Mouse (Mus musculus): Measurements from ENCODE around the gene 3110040M04Rik. TPM values are rescaled to one million over a fixed set of nuclear protein-coding genes. Genes with fewer than 3 reads are reported as not detected.
"Not testable (repeated sequence)": the region's sequence is repeated elsewhere in the genome, so short reads cannot be mapped to it uniquely, and the experiment has no call there.

3110040M04Rik gene
- polyA plus RNA-seq, 1 experiment = not detected

GRCm38 (mm10) chr1:151171572-151172461, 32.1 kb upstream of the 3110040M04Rik start:
- Histone ChIP-seq H3K36me3 (replicated peaks; ENCODE audit: low read length) (no peaks in the 10 kb centered on the region), H3K27me3 (replicated peaks) (no peaks in the 10 kb centered on the region), H3K4me1 (peaks cover 10% of the 10 kb centered on the region), H3K4me3 (replicated peaks) (no peak overlapping the region), H3K9me3 (no peaks in the 10 kb centered on the region)
- TF ChIP-seq GATA1 (IDR thresholded peaks at IDR 0.05; ENCODE audit: borderline replicate concordance, low read length) = no peak
- no peak for TF ChIP-seq FLI1 (IDR thresholded peaks at IDR 0.05; ENCODE audit: low read length)

GRCm38 (mm10) chr1:151177030-151177936, 26.6 kb upstream of the 3110040M04Rik start:
- Histone ChIP-seq H3K4me3 (replicated peaks) (peak overlapping the region; percentile 85), H3K27me3 (replicated peaks) (no peaks in the 10 kb centered on the region), H3K9me3 (no peaks in the 10 kb centered on the region), H3K36me3 (replicated peaks; ENCODE audit: low read length) (no peaks in the 10 kb centered on the region), H3K4me1 (peaks cover 16% of the 10 kb centered on the region)
- TF ChIP-seq FLI1 (IDR thresholded peaks at IDR 0.05; ENCODE audit: low read length) = no peak
- no peak for TF ChIP-seq GATA1 (IDR thresholded peaks at IDR 0.05; ENCODE audit: borderline replicate concordance, low read length)

GRCm38 (mm10) chr1:151177937-151178271, 26.0 kb upstream of the 3110040M04Rik start:
- TF ChIP-seq FLI1 (IDR thresholded peaks at IDR 0.05; ENCODE audit: low read length) = no peak
- TF ChIP-seq GATA1 (IDR thresholded peaks at IDR 0.05; ENCODE audit: borderline replicate concordance, low read length) = no peak
- no peaks in the 10 kb centered on the region for H3K9me3 ChIP-seq
- no peaks in the 10 kb centered on the region for H3K27me3 ChIP-seq (replicated peaks)
- H3K36me3 ChIP-seq (replicated peaks; ENCODE audit: low read length) = no peaks in the 10 kb centered on the region
- peaks cover 16% of the 10 kb centered on the region for H3K4me1 ChIP-seq
- H3K4me3 ChIP-seq (replicated peaks) = peak overlapping the region; percentile 85

GRCm38 (mm10) chr1:151178505-151179083, 25.3 kb upstream of the 3110040M04Rik start:
- Histone ChIP-seq H3K27me3 (replicated peaks) (no peaks in the 10 kb centered on the region), H3K4me1 (peaks cover 16% of the 10 kb centered on the region), H3K36me3 (replicated peaks; ENCODE audit: low read length) (no peaks in the 10 kb centered on the region), H3K9me3 (no peaks in the 10 kb centered on the region), H3K4me3 (replicated peaks) (no peak overlapping the region)
- no peak for TF ChIP-seq GATA1 (IDR thresholded peaks at IDR 0.05; ENCODE audit: borderline replicate concordance, low read length)
- no peak for TF ChIP-seq FLI1 (IDR thresholded peaks at IDR 0.05; ENCODE audit: low read length)

- Histone ChIP-seq H3K4me1 (peaks cover 16% of the 10 kb centered on the region), H3K4me3 (replicated peaks) (no peak overlapping the region), H3K27me3 (replicated peaks) (no peaks in the 10 kb centered on the region), H3K9me3 (no peaks in the 10 kb centered on the region), H3K36me3 (replicated peaks; ENCODE audit: low read length) (no peaks in the 10 kb centered on the region)
- no peak for TF ChIP-seq FLI1 (IDR thresholded peaks at IDR 0.05; ENCODE audit: low read length)
Observed at GRCm38 (mm10) chr1:151180167-151180566, 23.8 kb upstream of the 3110040M04Rik start.

GRCm38 (mm10) chr1:151182266-151182665, 21.7 kb upstream of the 3110040M04Rik start, which contains the start of gene Gm47985:
TSS of gene Gm47985 (plus strand) at chr1:151182537.
- H3K36me3 ChIP-seq (replicated peaks; ENCODE audit: low read length); H3K4me1 ChIP-seq; H3K27me3 ChIP-seq (replicated peaks); H3K9me3 ChIP-seq; H3K4me3 ChIP-seq (replicated peaks): not testable (repeated sequence)

GRCm38 (mm10) chr1:151186186-151186585, 17.7 kb upstream of the 3110040M04Rik start:
- H3K27me3 ChIP-seq (replicated peaks); H3K4me3 ChIP-seq (replicated peaks); H3K36me3 ChIP-seq (replicated peaks; ENCODE audit: low read length); H3K9me3 ChIP-seq; H3K4me1 ChIP-seq: not testable (repeated sequence)

GRCm38 (mm10) chr1:151186879-151187424, 17.0 kb upstream of the 3110040M04Rik start:
- H3K36me3 ChIP-seq (replicated peaks; ENCODE audit: low read length); H3K27me3 ChIP-seq (replicated peaks): not testable (repeated sequence)

GRCm38 (mm10) chr1:151188469-151188868, 15.5 kb upstream of the 3110040M04Rik start:
- H3K36me3 ChIP-seq (replicated peaks; ENCODE audit: low read length) = no peaks in the 10 kb centered on the region
- no peak for TF ChIP-seq GATA1 (IDR thresholded peaks at IDR 0.05; ENCODE audit: borderline replicate concordance, low read length)
- no peak for TF ChIP-seq FLI1 (IDR thresholded peaks at IDR 0.05; ENCODE audit: low read length)
- no peaks in the 10 kb centered on the region for H3K27me3 ChIP-seq (replicated peaks)
- H3K4me1 ChIP-seq = no peaks in the 10 kb centered on the region
- no peaks in the 10 kb centered on the region for H3K9me3 ChIP-seq
- no peak overlapping the region for H3K4me3 ChIP-seq (replicated peaks)

More at GRCm38 (mm10) chr1:151186879-151187424, 17.0 kb upstream of the 3110040M04Rik start:
- H3K4me3 ChIP-seq (replicated peaks); H3K4me1 ChIP-seq; H3K9me3 ChIP-seq: not testable (repeated sequence)

- not testable (repeated sequence) for H3K27me3 ChIP-seq (replicated peaks); H3K4me1 ChIP-seq; H3K4me3 ChIP-seq (replicated peaks); H3K9me3 ChIP-seq; H3K36me3 ChIP-seq (replicated peaks; ENCODE audit: low read length)
Observed at GRCm38 (mm10) chr1:151192075-151192474, 11.8 kb upstream of the 3110040M04Rik start, which contains the start of gene Gm8947. TSS of gene Gm8947 (plus strand) at chr1:151192376.

GRCm38 (mm10) chr1:151192739-151193138, 11.2 kb upstream of the 3110040M04Rik start:
- not testable (repeated sequence) for H3K4me3 ChIP-seq (replicated peaks); H3K9me3 ChIP-seq; H3K27me3 ChIP-seq (replicated peaks); H3K36me3 ChIP-seq (replicated peaks; ENCODE audit: low read length); H3K4me1 ChIP-seq

- H3K9me3 ChIP-seq = not testable (repeated sequence)
Observed at GRCm38 (mm10) chr1:151195986-151196385, 7.9 kb upstream of the 3110040M04Rik start.

GRCm38 (mm10) chr1:151196690-151197089, 7.2 kb upstream of the 3110040M04Rik start:
- H3K9me3 ChIP-seq; H3K27me3 ChIP-seq (replicated peaks); H3K4me1 ChIP-seq; H3K4me3 ChIP-seq (replicated peaks); H3K36me3 ChIP-seq (replicated peaks; ENCODE audit: low read length): not testable (repeated sequence)

More at GRCm38 (mm10) chr1:151195986-151196385, 7.9 kb upstream of the 3110040M04Rik start:
- H3K4me1 ChIP-seq; H3K27me3 ChIP-seq (replicated peaks); H3K36me3 ChIP-seq (replicated peaks; ENCODE audit: low read length); H3K4me3 ChIP-seq (replicated peaks): not testable (repeated sequence)

- not testable (repeated sequence) for H3K4me3 ChIP-seq (replicated peaks); H3K4me1 ChIP-seq; H3K36me3 ChIP-seq (replicated peaks; ENCODE audit: low read length); H3K27me3 ChIP-seq (replicated peaks); H3K9me3 ChIP-seq
Observed at GRCm38 (mm10) chr1:151198120-151198519, 5.8 kb upstream of the 3110040M04Rik start, which contains the start of gene Gm47995. TSS of gene Gm47995 (plus strand) at chr1:151198448.
